Mouse (Mus musculus): Measurements from ENCODE around the gene Tbc1d1.

DNA sequence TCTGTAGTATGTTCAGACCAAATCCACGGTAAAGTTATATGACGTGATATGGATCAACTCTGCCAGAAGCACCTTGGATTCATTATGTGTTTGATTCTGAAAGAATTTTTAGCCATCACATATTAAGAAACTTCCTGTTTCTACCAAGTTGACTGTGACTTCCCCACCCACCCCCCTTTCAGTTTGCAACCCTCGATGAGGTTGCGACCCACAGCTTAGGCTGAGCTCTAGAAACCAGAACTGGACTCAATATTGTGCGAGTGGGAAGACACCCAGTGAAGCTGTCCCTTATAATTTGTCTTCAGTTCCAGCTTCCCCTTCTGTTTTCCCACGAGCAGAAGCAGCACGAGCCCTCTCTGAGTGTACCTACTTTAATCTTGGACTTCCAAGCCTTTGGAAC is 55.2 kb downstream of the Tbc1d1 start:
- no peak for TF ChIP-seq E2F4 (IDR thresholded peaks at IDR 0.05; ENCODE audit: insufficient replicate concordance, low read depth, low read length)
- TF ChIP-seq HCFC1 (IDR thresholded peaks at IDR 0.05; ENCODE audit: low read depth, low read length), result no peak
- no peak for TF ChIP-seq CTCF (conservative IDR thresholded peaks at IDR 0.05 in 1 of 2, IDR thresholded peaks at IDR 0.05 in 1 of 2; ENCODE audit: low read depth in 2 of 2, low read length in 2 of 2)
- TF ChIP-seq ZC3H11A (IDR thresholded peaks at IDR 0.05; ENCODE audit: low read depth, low read length), result no peak
- TF ChIP-seq MXI1 (IDR thresholded peaks at IDR 0.05; ENCODE audit: low read depth, low read length), result no peak
- no peak for TF ChIP-seq GABPA (IDR thresholded peaks at IDR 0.05; ENCODE audit: insufficient replicate concordance, low read depth, low read length)
- no peak for TF ChIP-seq EP300 (IDR thresholded peaks at IDR 0.05; ENCODE audit: low read length)
- TF ChIP-seq POLR2A (IDR thresholded peaks at IDR 0.05; ENCODE audit: low read depth, low read length), result no peak
- no peak for TF ChIP-seq USF1 (IDR thresholded peaks at IDR 0.05; ENCODE audit: low read depth, low read length)
- no peak for TF ChIP-seq ZMIZ1 (IDR thresholded peaks at IDR 0.05; ENCODE audit: low read depth, low read length)
- no peak for TF ChIP-seq SIN3A (IDR thresholded peaks at IDR 0.05; ENCODE audit: low read length)
- no peak for TF ChIP-seq CHD2 (IDR thresholded peaks at IDR 0.05; ENCODE audit: low read length)
- TF ChIP-seq ETS1 (conservative IDR thresholded peaks at IDR 0.05; ENCODE audit: low read depth, low read length), result no peak
- TF ChIP-seq TCF12 (IDR thresholded peaks at IDR 0.05; ENCODE audit: low read depth, low read length), result no peak
